Mouse (Mus musculus) layer of hippocampus, adult 9-11 months (tissue): ENCODE measurements around the gene Olfr1243.
"Not testable (repeated sequence)": the region's sequence is repeated elsewhere in the genome, so short reads cannot be mapped to it uniquely, and the experiment has no call there.

Experiments
- DNase-seq: peaks from one replicate; pipeline ENCODE4 v3.0.0; 2022

Olfr1243 gene

GRCm38 (mm10) chr2:89531387-89531786, at the start of gene Olfr1243:
Olfr1243 (minus strand) TSS chr2:89531487.
- DNase-seq = no peak

GRCm38 (mm10) chr2:89578347-89578746, 47.1 kb upstream of the Olfr1243 start, which contains the start of gene Olfr1245:
Olfr1245 (minus strand) TSS chr2:89578447.
- DNase-seq = no peak

DNA sequence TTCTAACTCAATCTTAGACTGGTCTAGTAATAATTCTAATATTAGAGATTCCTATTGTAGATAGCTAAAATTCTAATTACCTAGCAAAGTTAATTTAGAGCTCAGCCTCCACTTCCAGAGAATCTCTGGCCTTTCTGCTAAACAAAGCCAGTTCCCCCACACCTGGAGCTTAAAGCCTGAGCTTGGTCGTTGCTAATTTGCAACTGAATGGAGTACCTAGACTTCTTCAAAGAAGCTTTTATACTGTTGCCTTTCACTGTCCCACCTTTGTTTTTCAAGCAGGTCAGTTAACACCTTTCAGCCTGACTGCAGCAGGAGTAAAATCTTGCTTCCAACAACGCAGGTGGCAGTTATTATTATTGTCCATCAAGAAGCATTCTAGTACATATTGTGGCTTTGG, 31.4 kb upstream of the Olfr1243 start:
- DNase-seq = not testable (repeated sequence)

DNA sequence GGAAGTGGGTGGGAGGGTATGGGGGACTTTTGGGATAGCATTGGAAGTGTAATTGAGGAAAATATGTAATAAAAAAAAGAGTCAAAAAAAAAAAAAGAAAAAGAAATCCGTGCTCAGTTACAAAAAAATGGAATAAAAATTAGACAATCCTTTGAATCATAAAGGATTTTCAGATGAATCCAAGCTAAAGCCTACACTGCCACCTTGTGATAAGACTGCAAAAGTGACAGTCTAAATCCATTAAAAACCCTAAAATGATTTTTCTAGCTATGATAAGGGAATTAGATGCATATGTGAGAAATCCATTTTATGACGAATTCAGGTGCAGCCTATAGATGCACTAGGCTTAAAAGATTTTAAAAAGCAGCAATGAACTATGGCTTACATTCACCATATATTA, 13.2 kb upstream of the Olfr1243 start:
- no peak for DNase-seq

DNA sequence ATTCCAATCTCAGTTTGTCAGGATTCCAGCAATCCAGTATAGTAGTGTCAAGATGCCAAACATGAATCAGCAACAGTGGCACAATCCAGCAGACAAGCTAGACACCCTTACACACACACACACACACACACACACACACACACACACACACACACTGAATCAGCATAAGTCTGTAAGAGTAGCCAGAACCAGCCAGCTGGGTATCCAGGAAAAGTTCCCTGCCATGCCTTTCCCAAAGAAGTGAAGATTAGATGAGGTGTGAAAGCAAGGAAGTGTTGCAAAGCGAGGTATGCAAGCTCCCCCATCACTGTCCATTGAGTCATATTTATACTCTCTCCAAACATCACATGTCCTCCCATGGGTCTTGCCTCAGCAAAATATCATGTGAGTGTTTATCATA, 8.6 kb upstream of the Olfr1243 start:
- DNase-seq = no peak

GRCm38 (mm10) chr2:89498235-89498634, 33.1 kb downstream of the Olfr1243 start, which contains the start of gene Olfr1242:
Olfr1242 (minus strand) TSS chr2:89498335.
- no peak for DNase-seq

DNA sequence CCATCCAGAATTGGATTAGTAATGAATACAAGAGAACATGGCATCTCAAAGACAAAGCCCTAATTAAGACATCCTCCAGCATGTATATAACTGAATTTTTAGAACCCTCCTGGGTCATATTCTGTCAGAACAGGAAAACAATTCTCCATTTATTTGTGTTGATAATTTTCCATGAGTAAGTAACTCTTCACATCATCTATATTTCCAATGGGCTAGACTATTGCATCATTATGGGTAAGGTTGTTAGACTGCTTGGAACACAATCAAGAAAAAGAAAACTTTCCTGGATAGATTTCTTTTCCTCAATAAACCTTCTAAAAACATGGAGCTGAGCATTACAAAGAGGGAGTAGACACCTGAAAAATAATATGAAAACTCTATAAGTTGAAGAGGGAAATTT, 44.3 kb downstream of the Olfr1243 start, which contains the start of gene Olfr1241:
Gene Olfr1241 (minus strand): TSS at position 101 of the 400 bp plus-strand sequence.
- DNase-seq = no peak
